Mouse (Mus musculus) neutrophil, adult 59 days (primary cell): Measurements from ENCODE around the gene Rrp12. TPM values are rescaled to one million over a fixed set of nuclear protein-coding genes. Genes with fewer than 3 reads are reported as not detected.

Experiments
- total RNA-seq, 2 experiments: library from RNA; stranded (reverse); gene quantifications; 1 replicate in 1 of 2; 2 replicates in 1 of 2; pipeline ENCODE4 v1.2.4; 2023

Rrp12 gene
- total RNA-seq, result 10 to 100 TPM; 11.7 to 12.0 TPM

DNA sequence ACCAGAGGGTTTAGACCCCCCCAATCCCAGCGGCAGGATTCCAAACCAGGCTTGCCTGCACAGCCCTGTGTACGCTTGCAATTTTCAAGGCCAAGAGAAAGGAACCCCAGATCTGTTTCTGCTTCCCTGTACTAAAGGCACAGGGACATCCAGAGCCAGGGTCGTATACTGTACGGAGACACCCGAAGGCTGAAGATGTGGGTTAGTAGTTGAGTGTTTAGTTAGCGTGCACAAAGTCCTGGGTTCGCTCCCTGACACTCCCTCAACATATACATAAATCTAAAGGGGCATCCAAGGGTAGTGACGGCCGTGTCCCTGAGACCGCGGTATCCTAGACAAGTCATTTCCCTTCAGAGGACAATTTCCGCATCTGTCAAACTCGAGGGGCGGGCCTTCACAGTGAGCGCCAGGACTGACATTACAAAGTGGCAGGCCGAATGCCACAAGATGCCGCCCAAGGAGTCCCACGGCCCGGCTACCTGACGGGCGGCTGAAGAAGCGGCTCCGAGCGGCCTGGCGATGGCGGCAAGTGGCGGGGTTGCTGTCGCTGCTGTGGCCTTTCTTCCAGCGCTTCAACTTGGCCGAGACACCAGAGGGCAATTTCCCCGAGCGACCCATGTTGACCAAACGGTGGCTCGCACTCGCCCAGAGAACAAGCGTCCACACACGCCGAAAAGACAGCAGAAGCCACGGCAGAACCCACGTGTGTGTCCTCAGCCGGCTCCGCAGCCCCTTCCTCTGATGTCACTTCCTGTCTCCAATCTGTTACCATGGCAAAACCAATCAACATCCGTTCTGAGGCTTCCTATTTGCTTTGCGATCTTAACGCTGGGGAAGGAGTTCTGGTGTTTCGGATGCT lies at the start of gene Rrp12:
Gene Rrp12 (minus strand): TSS at position 714 of the 859 bp plus-strand sequence.

DNA sequence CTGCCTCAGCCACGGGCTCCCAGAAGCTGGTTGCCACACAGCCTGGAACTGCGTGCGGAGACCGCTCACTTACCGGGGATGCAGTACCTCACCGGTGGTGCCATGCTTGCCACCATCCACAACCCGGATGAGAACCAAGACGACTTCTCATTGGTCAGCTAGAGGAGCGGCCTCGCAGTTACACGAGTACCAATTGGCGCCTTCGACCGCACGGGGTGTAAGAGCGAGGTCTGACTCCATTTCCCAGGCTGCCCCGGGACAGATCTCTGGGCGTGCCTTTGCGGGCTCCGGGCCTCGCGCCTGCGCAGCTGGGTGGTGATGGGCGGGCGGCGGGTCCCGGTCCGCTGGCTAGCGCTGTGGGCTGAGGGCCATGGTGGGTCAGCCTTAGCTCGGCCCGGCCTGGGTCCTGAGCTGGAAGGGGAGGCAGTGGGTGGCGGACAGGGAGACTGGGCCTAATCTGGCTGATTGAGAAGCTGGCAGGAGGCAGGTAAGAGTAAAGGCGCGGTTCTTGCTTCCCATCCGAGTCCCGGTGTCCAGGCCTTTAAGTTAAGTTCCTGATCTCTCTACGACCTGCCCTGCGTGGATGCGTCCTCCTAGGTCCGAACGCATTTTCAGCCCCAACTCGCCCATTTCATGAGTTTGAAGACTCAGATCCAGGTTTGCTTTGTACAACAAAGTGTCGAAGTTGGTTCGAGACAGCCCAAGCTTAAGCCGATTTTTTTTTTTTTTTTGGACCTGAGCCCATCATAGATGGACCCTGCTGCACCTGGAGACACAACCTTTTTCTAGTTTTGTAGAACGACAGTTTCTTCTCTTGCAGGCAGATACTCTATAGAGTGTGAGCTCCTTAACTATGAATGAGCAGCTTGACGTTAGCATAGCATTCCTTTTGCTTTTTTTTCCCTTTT lies 37.5 kb upstream of the Rrp12 start, which contains the start of the genes Exosc1 and Zdhhc16:
Gene Exosc1 (minus strand): TSS at position 245 of the 908 bp plus-strand sequence.
Gene Zdhhc16 (plus strand): TSS at position 302 of the 908 bp plus-strand sequence.

DNA sequence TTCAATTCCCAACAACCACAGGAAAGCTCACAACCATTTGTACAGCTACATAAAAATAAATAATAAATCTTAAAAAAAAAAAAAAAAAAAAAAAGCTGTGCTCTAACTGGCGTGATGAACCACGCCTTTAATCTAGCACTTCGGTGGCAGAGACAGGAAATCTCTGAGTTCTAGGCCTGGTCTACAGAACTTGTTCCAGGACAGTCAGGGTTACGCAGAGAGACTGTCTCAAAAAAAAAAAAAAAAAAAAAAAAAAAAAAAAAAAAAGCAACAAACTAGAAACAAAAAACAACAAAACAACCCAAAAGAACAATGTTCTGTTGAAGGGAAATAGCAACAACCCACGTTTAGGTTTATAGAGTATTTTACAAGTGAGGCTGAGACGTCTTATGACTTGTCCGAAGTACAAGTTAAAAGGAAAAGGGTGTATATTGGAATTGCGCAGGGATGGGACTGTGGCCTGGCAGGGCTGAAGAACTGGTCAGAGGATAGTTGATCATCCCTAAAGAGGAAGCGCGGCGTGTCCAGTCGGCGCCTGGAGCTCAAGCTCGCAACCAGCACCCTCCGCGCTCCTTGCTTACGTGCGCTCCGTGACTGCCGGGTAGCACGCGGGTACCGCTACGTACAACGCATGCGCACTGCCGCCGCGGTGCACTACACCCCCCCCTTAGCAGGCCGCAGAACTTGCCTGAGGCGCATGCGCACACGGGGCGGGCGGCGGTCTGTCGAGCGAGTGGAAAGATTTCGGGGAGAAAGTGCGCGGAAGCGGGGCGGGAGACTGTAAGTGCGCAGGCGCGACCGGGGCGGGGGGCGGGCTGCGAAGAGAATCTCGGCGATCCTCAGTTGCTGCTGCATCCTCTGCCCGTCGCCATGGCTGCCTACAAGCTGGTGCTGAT lies 15.5 kb upstream of the Rrp12 start, which contains the start of gene Pgam1:
Gene Pgam1 (plus strand): TSS at position 746 of the 896 bp plus-strand sequence.

DNA sequence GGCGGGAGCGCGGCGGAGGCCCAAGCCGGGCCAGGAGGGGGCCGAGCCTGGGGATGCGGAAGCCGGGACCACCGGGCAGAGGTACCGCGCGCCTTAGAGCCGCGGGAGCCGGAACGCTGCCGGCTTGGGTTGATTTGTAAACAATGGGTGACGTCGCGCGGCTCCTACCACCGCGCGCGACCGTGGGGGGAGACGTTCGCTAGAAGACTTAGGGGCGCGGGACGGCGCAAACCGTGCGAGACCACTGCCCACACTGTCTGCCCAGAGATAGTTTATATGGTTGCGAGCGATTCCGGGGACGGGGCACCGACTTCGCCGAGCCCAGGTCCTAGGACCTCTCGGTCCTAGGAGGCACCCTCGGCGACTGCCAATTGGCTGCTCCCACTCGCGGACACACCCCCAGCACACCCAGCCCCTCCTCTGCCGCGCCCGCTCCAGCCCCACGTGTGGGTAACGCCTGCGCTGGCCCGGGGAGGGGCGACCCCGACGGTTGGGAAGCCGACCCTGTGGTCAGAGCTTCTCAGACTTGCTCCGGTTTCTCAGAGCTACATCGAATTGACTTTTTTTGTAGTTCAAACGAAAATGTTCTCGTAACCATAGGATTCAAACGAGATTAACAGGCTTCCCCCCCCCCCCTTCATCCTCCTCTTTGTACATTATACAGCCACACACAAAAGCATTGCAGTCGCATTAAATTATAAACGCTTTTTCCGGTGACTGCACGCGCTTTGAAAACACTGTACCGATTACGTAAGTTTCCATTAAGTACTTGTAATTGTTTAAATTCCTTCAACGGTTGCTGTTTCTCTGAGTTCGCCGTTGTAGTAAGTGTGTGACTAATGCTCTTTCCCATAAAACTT lies 47.8 kb downstream of the Rrp12 start, which contains the start of gene Frat2:
Gene Frat2 (minus strand): TSS at position 141 of the 860 bp plus-strand sequence.

DNA sequence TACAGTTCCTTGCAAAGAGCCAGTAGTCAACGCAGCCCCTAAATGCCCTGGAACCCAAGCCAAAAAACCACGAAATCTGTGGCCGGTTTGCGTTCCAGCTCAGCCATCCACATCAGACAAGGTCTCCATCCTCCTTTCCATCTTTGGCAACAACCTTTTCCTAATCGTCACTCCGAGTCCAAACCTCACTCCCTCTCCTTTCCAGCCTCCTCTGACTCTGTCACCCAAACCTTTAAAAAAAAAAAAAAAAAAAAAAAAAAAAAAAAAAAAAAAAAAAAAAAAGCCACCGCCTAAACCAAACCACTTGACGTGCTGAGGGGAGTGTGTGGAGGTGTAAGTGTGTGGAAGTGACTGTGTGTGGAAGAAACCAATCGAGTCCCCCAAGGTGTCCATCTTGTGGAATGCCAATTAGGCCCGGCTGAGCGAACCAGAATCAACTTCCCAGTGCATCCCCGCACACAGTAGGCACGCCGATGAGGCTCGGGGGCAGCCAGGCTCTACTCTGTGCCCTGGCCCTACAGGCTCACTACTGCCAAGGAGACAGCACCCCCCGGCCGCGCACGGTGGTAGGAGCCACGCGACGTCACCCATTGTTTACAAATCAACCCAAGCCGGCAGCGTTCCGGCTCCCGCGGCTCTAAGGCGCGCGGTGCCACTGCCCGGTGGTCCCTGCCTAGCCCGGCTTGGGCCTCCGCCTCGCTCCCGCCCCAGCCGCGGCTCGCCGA lies 66.4 kb downstream of the Rrp12 start, which contains the start of gene Frat1:
Gene Frat1 (plus strand): TSS at position 590 of the 725 bp plus-strand sequence.

Other genes with a start within 250 kb of the Rrp12 start
- gene Slit1, start 152.5 kb downstream of the Rrp12 start, total RNA-seq, result under 1 TPM; 0.31 to 0.44 TPM
- gene Arhgap19, start 94.1 kb downstream of the Rrp12 start, total RNA-seq, result 10 to 100 TPM; 55.5 to 56.3 TPM
- gene Frat1, start 66.2 kb downstream of the Rrp12 start, total RNA-seq, result 10 to 100 TPM; 28.8 to 35.0 TPM
- gene Frat2, start 48.0 kb downstream of the Rrp12 start, total RNA-seq, result 10 to 100 TPM; 47.9 to 48.6 TPM
- 100 to 1,000 TPM; 335 to 350 TPM for gene Pgam1, start 15.8 kb upstream of the Rrp12 start, total RNA-seq
- gene Exosc1, start 37.2 kb upstream of the Rrp12 start, total RNA-seq, result 10 to 100 TPM; 12.7 to 15.1 TPM
- 10 to 100 TPM; 31.4 to 34.2 TPM for gene Zdhhc16, start 37.3 kb upstream of the Rrp12 start, total RNA-seq
- gene Mms19, start 85.0 kb upstream of the Rrp12 start, total RNA-seq, result 10 to 100 TPM; 33.8 to 41.6 TPM
- gene Ubtd1, start 85.6 kb upstream of the Rrp12 start, total RNA-seq, result 10 to 100 TPM; 32.2 to 38.0 TPM
- under 1 TPM in 1 of 2 experiments, not detected in 1; 0.33 TPM for gene Ankrd2, start 139.8 kb upstream of the Rrp12 start, total RNA-seq
- not detected for gene Hoga1, start 149.4 kb upstream of the Rrp12 start, total RNA-seq
- not detected for gene 4933411K16Rik, start 156.1 kb upstream of the Rrp12 start, total RNA-seq
- not detected for gene Morn4, start 190.2 kb upstream of the Rrp12 start, total RNA-seq
- 10 to 100 TPM; 37.7 to 39.8 TPM for gene Pi4k2a, start 194.3 kb upstream of the Rrp12 start, total RNA-seq
- 1 to 10 TPM in 1 of 2 experiments, under 1 TPM in 1; 0.99 to 1.3 TPM for gene Avpi1, start 232.9 kb upstream of the Rrp12 start, total RNA-seq